Mouse (Mus musculus) brain, embryonic 14.5 days (tissue): ENCODE data around the gene Samd4.

Experiments
- CTCF ChIP-seq: fragments of 200-500 bp; IDR thresholded peaks from 2 replicates; pipeline ENCODE4 v1.5.1; 2012; ENCODE audit warnings: inconsistent platforms, mild to moderate bottlenecking, moderate library complexity, borderline replicate concordance; ENCODE audit not compliant: insufficient read depth, insufficient read length; ENCODE audit errors: extremely low read depth
- POLR2A ChIP-seq: fragments of 200-500 bp; IDR thresholded peaks from 2 replicates; pipeline ENCODE4 v1.6.1; 2012; ENCODE audit warnings: mild to moderate bottlenecking, inconsistent platforms, borderline replicate concordance; ENCODE audit not compliant: poor library complexity, insufficient read depth, insufficient read length, severe bottlenecking; ENCODE audit errors: extremely low read depth

GRCm38 (mm10) chr14:46923931-46924330 lies 41.3 kb downstream of the Samd4 start:
- TF ChIP-seq POLR2A (no peak), CTCF (no peak)
